Mouse (Mus musculus) heart, postnatal 0 days (tissue): Measurements from ENCODE around the gene Gcnt4. TPM values are rescaled to one million over a fixed set of nuclear protein-coding genes. Genes with fewer than 3 reads are reported as not detected.

Source experiments
- ATAC-seq: fragments of 200-750 bp; cut with Nextera tagmentation; 2 replicates; pipeline ENCODE4 v1.8.0; 2017; ENCODE audit warnings: low read depth, moderate number of reproducible peaks, moderate library complexity; ENCODE audit not compliant: insufficient read depth
- DNase-seq: peaks from one replicate; pipeline ENCODE4 v3.0.0-alpha.2; 2016; ENCODE audit warnings: low spot score
- H3K27ac ChIP-seq: fragments of 300-500 bp; sonication (generic); 2 replicates; pipeline ENCODE4 v1.5.1; 2014; ENCODE audit warnings: low read depth, mild to moderate bottlenecking
- H3K27me3 ChIP-seq: fragments of 300-500 bp; sonication (generic); 2 replicates; pipeline ENCODE4 v1.6.1; 2014; ENCODE audit warnings: low read length, mixed read lengths; ENCODE audit not compliant: control insufficient read depth, insufficient read depth
- H3K36me3 ChIP-seq: fragments of 300-500 bp; sonication (generic); replicated peaks from 2 replicates; pipeline ENCODE4 v1.6.1; 2014; ENCODE audit warnings: low read length, mixed read lengths; ENCODE audit not compliant: control insufficient read depth, insufficient read depth
- H3K4me1 ChIP-seq: fragments of 300-500 bp; sonication (generic); 2 replicates; pipeline ENCODE4 v1.6.1; 2014; ENCODE audit warnings: antibody characterized with exemption; ENCODE audit not compliant: control insufficient read depth, insufficient read depth
- H3K4me2 ChIP-seq: fragments of 300-500 bp; sonication (generic); 2 replicates; pipeline ENCODE4 v1.6.1; 2014; ENCODE audit warnings: low read depth, mild to moderate bottlenecking, low read length, moderate library complexity
- H3K4me3 ChIP-seq: fragments of 300-500 bp; sonication (generic); 2 replicates; pipeline ENCODE4 v1.5.1; 2014; ENCODE audit warnings: low read depth, low read length
- H3K9ac ChIP-seq: fragments of 300-500 bp; sonication (generic); replicated peaks from 2 replicates; pipeline ENCODE4 v1.6.1; 2014; ENCODE audit warnings: low read depth, low read length, mixed read lengths
- H3K9me3 ChIP-seq: fragments of 300-500 bp; sonication (generic); replicated peaks from 2 replicates; pipeline ENCODE4 v1.6.1; 2016; ENCODE audit warnings: low read length; ENCODE audit not compliant: control insufficient read depth
- CTCF ChIP-seq: IDR thresholded peaks from 2 replicates; pipeline ENCODE4 v1.5.1; 2016; ENCODE audit warnings: antibody characterized with exemption, control low read depth, low read depth
- EP300 ChIP-seq: IDR thresholded peaks from 2 replicates; pipeline ENCODE4 v1.6.1; 2016; ENCODE audit warnings: antibody characterized with exemption, low read depth
- WGBS: fragments of 180-500 bp; shearing (Covaris S2); extraction: QIAGEN DNeasy Blood & Tissue Kit; methylation state at CpG from one replicate; pipeline ENCODE4 v1.1.7; 2014; 5-methylcytosine and 5-hydroxymethylcytosine counted together
- polyA plus RNA-seq: library from polyadenylated mRNA; unstranded; fragments of >200 nt; fragmentation: Nextera tagmentation; extraction: Ambion mirVana; gene quantifications from 2 replicates; pipeline ENCODE4 v1.2.1, GENCODE M21; 2015
- total RNA-seq: library from RNA; depleted of rRNA; stranded (reverse); fragments of >200 nt; gene quantifications from 2 replicates; pipeline ENCODE4 v1.2.3, GENCODE M21; 2014; ENCODE audit warnings: low replicate concordance

Gene Gcnt4
- total and polyA plus RNA-seq, 2 experiments from 2014 or later = 0.10 TPM; not detected in 1

GRCm38 (mm10) chr13:96973318-96973717, 48.8 kb downstream of the Gcnt4 start:
- ATAC-seq (no peak), DNase-seq (no peak)
- H3K4me2 ChIP-seq = no peak overlapping the region
- TF ChIP-seq CTCF (no peak), EP300 (no peak)
- H3K4me1 ChIP-seq = 0 out of 2 replicates have a peak, but pooled peaks cover 4% of the 10 kb centered on the region
- no peak overlapping the region for H3K4me3 ChIP-seq
- no peaks in the 10 kb centered on the region for H3K27me3 ChIP-seq
- no peak overlapping the region for H3K27ac ChIP-seq
- no peak overlapping the region for H3K9ac ChIP-seq
- no peaks in the 10 kb centered on the region for H3K9me3 ChIP-seq
- no peaks in the 10 kb centered on the region for H3K36me3 ChIP-seq
- 83% methylated on average over 4 of the region's 4 CpGs for WGBS

GRCm38 (mm10) chr13:96976986-96977595, 52.6 kb downstream of the Gcnt4 start:
- H3K4me2 ChIP-seq = no peak overlapping the region
- H3K9me3 ChIP-seq = no peaks in the 10 kb centered on the region
- DNase-seq = no peak
- H3K27me3 ChIP-seq = no peaks in the 10 kb centered on the region
- no peaks in the 10 kb centered on the region for H3K4me1 ChIP-seq
- H3K36me3 ChIP-seq = no peaks in the 10 kb centered on the region
- 74% methylated on average over 6 of the region's 6 CpGs for WGBS
- no peak overlapping the region for H3K9ac ChIP-seq
- no peak overlapping the region for H3K27ac ChIP-seq
- H3K4me3 ChIP-seq = no peak overlapping the region
- ATAC-seq = no peak
- TF ChIP-seq CTCF (no peak), EP300 (no peak)

GRCm38 (mm10) chr13:96980561-96980960, 56.1 kb downstream of the Gcnt4 start:
- H3K36me3 ChIP-seq = no peaks in the 10 kb centered on the region
- DNase-seq = no peak
- H3K9ac ChIP-seq = no peak overlapping the region
- H3K27me3 ChIP-seq = no peaks in the 10 kb centered on the region
- no peaks in the 10 kb centered on the region for H3K9me3 ChIP-seq
- no peaks in the 10 kb centered on the region; the same call in 1 of the 2 replicates for H3K4me1 ChIP-seq
- TF ChIP-seq EP300 (no peak), CTCF (no peak)
- no peak overlapping the region for H3K4me2 ChIP-seq
- no peak overlapping the region for H3K27ac ChIP-seq
- H3K4me3 ChIP-seq = no peak overlapping the region
- no peak for ATAC-seq

GRCm38 (mm10) chr13:96983251-96984126, 59.0 kb downstream of the Gcnt4 start:
- no peak for DNase-seq
- Histone ChIP-seq H3K27ac (no peak overlapping the region), H3K9ac (no peak overlapping the region)

GRCm38 (mm10) chr13:96984688-96985087, 60.2 kb downstream of the Gcnt4 start:
- H3K36me3 ChIP-seq = no peaks in the 10 kb centered on the region
- ATAC-seq = no peak

More at GRCm38 (mm10) chr13:96983251-96984126, 59.0 kb downstream of the Gcnt4 start:
- Histone ChIP-seq H3K36me3 (no peaks in the 10 kb centered on the region), H3K27me3 (no peaks in the 10 kb centered on the region), H3K4me3 (no peak overlapping the region), H3K9me3 (no peaks in the 10 kb centered on the region), H3K4me2 (peak overlapping the region; percentile 34; the same call in 1 of the 2 replicates), H3K4me1 (no peaks in the 10 kb centered on the region; the same call in 1 of the 2 replicates)
- TF ChIP-seq EP300 (no peak), CTCF (no peak)
- WGBS = 62% methylated on average over 26 of the region's 26 CpGs
- no peak for ATAC-seq

More at GRCm38 (mm10) chr13:96984688-96985087, 60.2 kb downstream of the Gcnt4 start:
- Histone ChIP-seq H3K9ac (no peak overlapping the region), H3K9me3 (no peaks in the 10 kb centered on the region), H3K4me1 (no peaks in the 10 kb centered on the region; the same call in 1 of the 2 replicates), H3K4me3 (no peak overlapping the region), H3K27ac (no peak overlapping the region), H3K4me2 (no peak overlapping the region), H3K27me3 (no peaks in the 10 kb centered on the region)
- WGBS = 81% methylated on average over 5 of the region's 5 CpGs
- DNase-seq = no peak
- TF ChIP-seq CTCF = no peak
- no peak for TF ChIP-seq EP300
